Mouse (Mus musculus) MEL (cell line): ENCODE measurements around the gene Phlda1. TPM values are rescaled to one million over a fixed set of nuclear protein-coding genes. Genes with fewer than 3 reads are reported as not detected.

Experiments
- DNase-seq: peaks from one replicate; pipeline ENCODE4 v3.0.0; 2011; ENCODE audit warnings: low read depth, low spot score
- H3K27ac ChIP-seq: 2 replicates; pipeline ENCODE4 v1.5.1; 2012; ENCODE audit warnings: low read depth, mild to moderate bottlenecking, control low read depth, low read length, moderate library complexity; ENCODE audit not compliant: control insufficient read depth
- H3K27me3 ChIP-seq, 2 experiments: fragments of 150-350 bp in 1 of 2; sonication (generic) in 1 of 2; 2 replicates each; pipeline ENCODE4 v1.6.1; 2012; ENCODE audit warnings: low read length in 2 of 2, mild to moderate bottlenecking in 2 of 2, improper control_type of control experiment in 1 of 2, moderate library complexity in 1 of 2; ENCODE audit not compliant: insufficient read depth in 2 of 2, control insufficient read depth in 1 of 2
- H3K36me3 ChIP-seq, 2 experiments: 2 replicates each; pipeline ENCODE4 v1.6.1; 2012 to 2014; ENCODE audit warnings: low read length in 2 of 2, improper control_type of control experiment in 1 of 2, inconsistent platforms in 1 of 2, mild to moderate bottlenecking in 1 of 2; ENCODE audit not compliant: insufficient read depth in 2 of 2, control insufficient read depth in 1 of 2
- H3K4me1 ChIP-seq, 2 experiments: fragments of 150-350 bp in 1 of 2; sonication (generic) in 1 of 2; 2 replicates each; pipeline ENCODE4 v1.6.1; 2012; ENCODE audit warnings: low read length in 2 of 2, improper control_type of control experiment in 1 of 2, mild to moderate bottlenecking in 1 of 2; ENCODE audit not compliant: insufficient read depth in 2 of 2, control insufficient read depth in 1 of 2
- H3K4me3 ChIP-seq, 2 experiments: fragments of 150-350 bp in 1 of 2; sonication (generic) in 1 of 2; 2 replicates each; pipeline ENCODE4 v1.5.1; 2012; ENCODE audit warnings: low read depth in 2 of 2, low read length in 2 of 2, mild to moderate bottlenecking in 2 of 2, moderate library complexity in 2 of 2, control low read depth in 1 of 2, improper control_type of control experiment in 1 of 2; ENCODE audit not compliant: control insufficient read depth in 1 of 2, insufficient read depth in 1 of 2
- H3K79me2 ChIP-seq: 2 replicates; pipeline ENCODE4 v1.6.1; 2012; ENCODE audit warnings: mild to moderate bottlenecking, low read length, moderate library complexity; ENCODE audit not compliant: control insufficient read depth, poor library complexity, insufficient read depth
- H3K9ac ChIP-seq: 2 replicates; pipeline ENCODE4 v1.6.1; 2012; ENCODE audit warnings: low read depth, mild to moderate bottlenecking, control low read depth, low read length, moderate library complexity; ENCODE audit not compliant: control insufficient read depth, poor library complexity, severe bottlenecking
- H3K9me3 ChIP-seq: fragments of 150-350 bp; sonication (generic); replicated peaks from 2 replicates; pipeline ENCODE4 v1.6.1; 2012; ENCODE audit warnings: mild to moderate bottlenecking, low read length, improper control_type of control experiment, moderate library complexity; ENCODE audit not compliant: insufficient read depth
- CHD2 ChIP-seq: IDR thresholded peaks from 2 replicates; pipeline ENCODE4 v1.6.1; 2011; ENCODE audit warnings: low read length, improper control_type of control experiment
- E2F4 ChIP-seq: IDR thresholded peaks from 2 replicates; pipeline ENCODE4 v1.6.1; 2011; ENCODE audit warnings: low read depth, low read length, improper control_type of control experiment, borderline replicate concordance
- ELF1 ChIP-seq: IDR thresholded peaks from 2 replicates; pipeline ENCODE4 v1.6.1; 2014; ENCODE audit warnings: low read depth, mild to moderate bottlenecking, inconsistent platforms, low read length, improper control_type of control experiment, moderate library complexity
- GATA1 ChIP-seq: IDR thresholded peaks from 2 replicates; pipeline ENCODE4 v1.6.1; 2011; ENCODE audit warnings: low read depth, low read length, improper control_type of control experiment
- KAT2A ChIP-seq: conservative IDR thresholded peaks from 2 replicates; pipeline ENCODE4 v1.6.1; 2012; ENCODE audit warnings: low read depth, low read length, improper control_type of control experiment, inconsistent platforms
- MAX ChIP-seq: IDR thresholded peaks from 2 replicates; pipeline ENCODE4 v1.6.1; 2011; ENCODE audit warnings: low read length, improper control_type of control experiment
- MAZ ChIP-seq: IDR thresholded peaks from 2 replicates; pipeline ENCODE4 v1.6.1; 2012; ENCODE audit warnings: low read depth, mild to moderate bottlenecking, inconsistent platforms, low read length, improper control_type of control experiment
- NELFE ChIP-seq: IDR thresholded peaks from 2 replicates; pipeline ENCODE4 v1.6.1; 2011; ENCODE audit warnings: low read depth, low read length, improper control_type of control experiment
- NRF1 ChIP-seq: IDR thresholded peaks from 2 replicates; pipeline ENCODE4 v1.6.1; 2014; ENCODE audit warnings: low read depth, mild to moderate bottlenecking, inconsistent platforms, low read length, improper control_type of control experiment, moderate library complexity; ENCODE audit not compliant: poor library complexity, insufficient read depth, severe bottlenecking
- RCOR1 ChIP-seq: IDR thresholded peaks from 2 replicates; pipeline ENCODE4 v1.6.1; 2012; ENCODE audit warnings: low read depth, mild to moderate bottlenecking, inconsistent platforms, low read length, improper control_type of control experiment
- SMC3 ChIP-seq: IDR thresholded peaks from 2 replicates; pipeline ENCODE4 v1.6.1; 2011; ENCODE audit warnings: low read depth, low read length, improper control_type of control experiment
- TBP ChIP-seq: IDR thresholded peaks from 2 replicates; pipeline ENCODE4 v1.8.0; 2011; ENCODE audit warnings: low read depth, low read length, improper control_type of control experiment
- USF1 ChIP-seq: IDR thresholded peaks from 2 replicates; pipeline ENCODE4 v1.6.1; 2014; ENCODE audit warnings: low read depth, mild to moderate bottlenecking, inconsistent platforms, low read length, improper control_type of control experiment, moderate library complexity
- USF2 ChIP-seq, 2 experiments: IDR thresholded peaks; 2 replicates each; pipeline ENCODE4 v1.6.1; 2011 to 2012; ENCODE audit warnings: improper control_type of control experiment in 2 of 2, low read length in 2 of 2, borderline replicate concordance in 1 of 2, inconsistent platforms in 1 of 2, low read depth in 1 of 2, mild to moderate bottlenecking in 1 of 2; ENCODE audit not compliant: insufficient read depth in 1 of 2
- ZKSCAN1 ChIP-seq: IDR thresholded peaks from 2 replicates; pipeline ENCODE4 v1.6.1; 2012; ENCODE audit warnings: low read depth, mild to moderate bottlenecking, inconsistent platforms, low read length, improper control_type of control experiment, moderate library complexity
- ZNF384 ChIP-seq: IDR thresholded peaks from 2 replicates; pipeline ENCODE4 v1.6.1; 2012; ENCODE audit warnings: low read depth, mild to moderate bottlenecking, inconsistent platforms, low read length, improper control_type of control experiment
- polyA plus RNA-seq, 2 experiments: library from polyadenylated mRNA; stranded (reverse) in 1 of 2; unstranded in 1 of 2; fragments of >175 nt in 1 of 2; fragments of >200 nt in 1 of 2; gene quantifications; 2 replicates each; pipeline versions ENCODE4 v1.2.1 to v1.2.4; 2012; ENCODE audit warnings: low replicate concordance in 2 of 2, low read depth in 1 of 2; ENCODE audit not compliant: insufficient read length in 2 of 2, insufficient read depth in 1 of 2, missing spikeins in 1 of 2
- total RNA-seq: library from RNA; depleted of rRNA; stranded (reverse); fragments of 300-350 nt; gene quantifications from 2 replicates; pipeline ENCODE4 v1.2.3, GENCODE M21; 2012

Phlda1 gene
- total and polyA plus RNA-seq, 3 experiments: 0.27 to 3.4 TPM; not detected in 1

GRCm38 (mm10) chr10:111479599-111479998 lies 26.5 kb upstream of the Phlda1 start:
- no peak overlapping the region for H3K27ac ChIP-seq
- peaks cover 23 to 84% of the 10 kb centered on the region in 2 experiments for H3K36me3 ChIP-seq
- peaks cover 23 to 42% of the 10 kb centered on the region in 2 experiments for H3K4me1 ChIP-seq
- no peak overlapping the region for H3K4me3 ChIP-seq
- no peak overlapping the region for H3K9ac ChIP-seq
- peaks cover 80% of the 10 kb centered on the region for H3K79me2 ChIP-seq
- no peaks in the 10 kb centered on the region for H3K9me3 ChIP-seq
- no peak for TF ChIP-seq E2F4
- TF ChIP-seq MAZ: no peak
- TF ChIP-seq CHD2: no peak
- no peak for TF ChIP-seq NRF1
- peak; percentile 64 for TF ChIP-seq USF1
- TF ChIP-seq ELF1: no peak
- TF ChIP-seq MAX: no peak
- no peak for TF ChIP-seq SMC3
- no peaks in the 10 kb centered on the region for H3K27me3 ChIP-seq
- no peak for DNase-seq

GRCm38 (mm10) chr10:111482654-111483053 lies 23.4 kb upstream of the Phlda1 start:
- TF ChIP-seq USF2 (IDR thresholded peaks at IDR 0.05; ENCODE audit: borderline replicate concordance in 1 of 2, insufficient read depth in 1 of 2, low read depth in 1 of 2, low read length in 2 of 2): no peak
- no peak for TF ChIP-seq CHD2
- no peak for TF ChIP-seq USF1
- no peak for TF ChIP-seq SMC3
- no peak for TF ChIP-seq NELFE
- no peak for TF ChIP-seq NRF1
- no peak for TF ChIP-seq KAT2A
- no peak for TF ChIP-seq ZNF384
- TF ChIP-seq TBP: no peak
- TF ChIP-seq MAZ: no peak
- no peak for TF ChIP-seq GATA1
- no peak for TF ChIP-seq RCOR1
- TF ChIP-seq ZKSCAN1: no peak
- TF ChIP-seq, all 39 proteins: peak for 0
- Histone ChIP-seq H3K4me3 (no peak overlapping the region), H3K4me1 (peaks cover 8 to 26% of the 10 kb centered on the region in 2 experiments), H3K36me3 (peaks cover 46 to 79% of the 10 kb centered on the region in 2 experiments), H3K79me2 (peaks cover 60% of the 10 kb centered on the region), H3K27ac (no peak overlapping the region), H3K9ac (no peak overlapping the region), H3K9me3 (no peaks in the 10 kb centered on the region), H3K27me3 (no peaks in the 10 kb centered on the region)
- DNase-seq: no peak
